Mouse (Mus musculus): ENCODE results near the gene Pak6.
"Not testable (repeated sequence)": the region's sequence is repeated elsewhere in the genome, so short reads cannot be mapped to it uniquely, and the experiment has no call there.

Gene Pak6

GRCm38 (mm10) chr2:118662902-118663803 is at the start of gene Pak6:
Gene Pak6 (plus strand): TSS chr2:118663303.
- DNase-seq (ENCODE audit: low spot score in 2 of 2) = peak; percentile 38 to 47

GRCm38 (mm10) chr2:118618013-118618412 is 45.1 kb upstream of the Pak6 start:
- DNase-seq (ENCODE audit: low spot score in 2 of 2) = no peak

GRCm38 (mm10) chr2:118620101-118620500 is 43.0 kb upstream of the Pak6 start:
- DNase-seq (ENCODE audit: low spot score in 2 of 2) = no peak

GRCm38 (mm10) chr2:118620608-118621007 is 42.5 kb upstream of the Pak6 start:
- DNase-seq (ENCODE audit: low spot score in 2 of 2) = no peak

GRCm38 (mm10) chr2:118629276-118629675 is 33.8 kb upstream of the Pak6 start:
- DNase-seq (ENCODE audit: low spot score in 2 of 2) = no peak

- DNase-seq (ENCODE audit: low spot score in 2 of 2) = no peak
Observed at GRCm38 (mm10) chr2:118633441-118633840, 29.7 kb upstream of the Pak6 start.

GRCm38 (mm10) chr2:118637258-118637657 is 25.8 kb upstream of the Pak6 start:
- DNase-seq (ENCODE audit: low spot score in 2 of 2) = no peak

GRCm38 (mm10) chr2:118637888-118638526 is 25.1 kb upstream of the Pak6 start:
- peak; percentile 70 to 72 for DNase-seq (ENCODE audit: low spot score in 2 of 2)

GRCm38 (mm10) chr2:118638686-118639085 is 24.4 kb upstream of the Pak6 start:
- DNase-seq (ENCODE audit: low spot score in 2 of 2) = no peak

- no peak for DNase-seq (ENCODE audit: low spot score in 2 of 2)
Observed at GRCm38 (mm10) chr2:118641147-118641546, 22.0 kb upstream of the Pak6 start.

- DNase-seq (ENCODE audit: low spot score in 2 of 2) = no peak
Observed at GRCm38 (mm10) chr2:118642431-118642830, 20.7 kb upstream of the Pak6 start.

- DNase-seq (ENCODE audit: low spot score in 2 of 2) = no peak
Observed at GRCm38 (mm10) chr2:118642942-118643341, 20.2 kb upstream of the Pak6 start.

- no peak for DNase-seq (ENCODE audit: low spot score in 2 of 2)
Observed at GRCm38 (mm10) chr2:118646665-118647064, 16.4 kb upstream of the Pak6 start.

- not testable (repeated sequence) for DNase-seq (ENCODE audit: low spot score in 2 of 2)
Observed at GRCm38 (mm10) chr2:118650697-118651096, 12.4 kb upstream of the Pak6 start.

- DNase-seq (ENCODE audit: low spot score in 2 of 2) = no peak
Observed at GRCm38 (mm10) chr2:118656688-118657281, 6.3 kb upstream of the Pak6 start.

- DNase-seq (ENCODE audit: low spot score in 2 of 2) = no peak
Observed at GRCm38 (mm10) chr2:118658457-118658856, 4.6 kb upstream of the Pak6 start.

GRCm38 (mm10) chr2:118659077-118659476 is 4.0 kb upstream of the Pak6 start:
- no peak for DNase-seq (ENCODE audit: low spot score in 2 of 2)

- no peak for DNase-seq (ENCODE audit: low spot score in 2 of 2)
Observed at GRCm38 (mm10) chr2:118659493-118659892, 3.6 kb upstream of the Pak6 start.

- peak in 1 of 2 experiments; percentile 14 for DNase-seq (ENCODE audit: low spot score in 2 of 2)
Observed at GRCm38 (mm10) chr2:118659998-118660452, 3.1 kb upstream of the Pak6 start.

- no peak for DNase-seq (ENCODE audit: low spot score in 2 of 2)
Observed at GRCm38 (mm10) chr2:118661891-118662290, 1.2 kb upstream of the Pak6 start.

GRCm38 (mm10) chr2:118663804-118664766 is 982 bp downstream of the Pak6 start:
- DNase-seq (ENCODE audit: low spot score in 2 of 2) = peak in 1 of 2 experiments; percentile 16

Measured in frontal cortex, postnatal 25 days (tissue).